ENCODE assay signal across 8 mouse cellular contexts in the genomic region with DNA sequence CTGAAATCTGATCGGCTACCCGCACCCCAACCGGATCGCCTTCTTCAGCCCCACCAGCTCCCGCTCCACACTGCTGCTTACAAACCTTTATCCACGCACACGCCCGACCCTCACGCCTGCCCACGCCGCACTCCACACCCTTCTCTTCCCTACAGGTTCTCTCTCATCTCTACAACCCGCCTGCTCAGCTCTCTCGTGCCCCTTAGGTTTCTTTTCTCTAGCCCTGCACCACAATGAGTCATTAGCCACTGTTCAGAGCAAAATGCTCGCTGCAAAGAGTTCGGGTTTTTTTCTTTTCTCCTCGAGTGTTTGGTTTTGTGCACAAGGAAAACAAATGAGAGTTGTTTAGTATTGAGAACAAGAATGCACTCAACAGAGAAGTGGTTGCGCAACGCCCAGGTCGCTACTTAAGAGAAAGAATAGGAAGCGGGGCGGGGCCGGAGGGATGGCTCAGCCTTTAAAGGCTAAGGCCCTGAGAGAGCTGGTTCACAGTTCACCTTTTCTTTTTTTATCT. TPM values are rescaled to one million over a fixed set of nuclear protein-coding genes. Genes with fewer than 3 reads are reported as not detected.
A peak's percentile ranks its signal among the peaks of the same experiment; 100 is the strongest.
DNase-seq lines count a peak whose midpoint lies in the region; ATAC-seq lines count a peak whose summit lies in the region.

No protein-coding gene starts in this region.

- peak overlapping the region; percentile 79 for H3K4me3 ChIP-seq in embryonic facial prominence, embryonic 13.5 days
- peak overlapping the region; percentile 90 for H3K4me3 ChIP-seq in heart, embryonic 15.5 days

- H3K27ac ChIP-seq in embryonic facial prominence, embryonic 13.5 days, result peak overlapping the region; percentile 96
- peak overlapping the region; percentile 97 for H3K27ac ChIP-seq in heart, embryonic 15.5 days

- H3K36me3 ChIP-seq in embryonic facial prominence, embryonic 13.5 days, result no peaks in the 10 kb centered on the region
- no peaks in the 10 kb centered on the region for H3K36me3 ChIP-seq in heart, embryonic 15.5 days

- peak; percentile 81 for DNase-seq in CD4-positive helper T cell, adult 2 months (ENCODE audit: low read depth, low spot score)
- peak; percentile 89 for DNase-seq in NIH3T3 (ENCODE audit: low read depth)
- peak; percentile 82 for DNase-seq in kidney, postnatal 10 days
- DNase-seq in lung, postnatal 4 days, result peak; percentile 85 to 88
- peak; percentile 48 for DNase-seq in right cerebral cortex, postnatal 14 days
- DNase-seq in frontal cortex, adult 2 months (ENCODE audit: extremely low spot score in 1 of 2, low spot score in 1 of 2), result no peak

- peak overlapping the region; percentile 78 for H3K9ac ChIP-seq in embryonic facial prominence, embryonic 13.5 days
- H3K9ac ChIP-seq in heart, embryonic 15.5 days, result peak overlapping the region; percentile 87

- peak overlapping the region; percentile 69 for H3K4me2 ChIP-seq in embryonic facial prominence, embryonic 13.5 days
- H3K4me2 ChIP-seq in heart, embryonic 15.5 days, result peak overlapping the region; percentile 83

- WGBS in embryonic facial prominence, embryonic 13.5 days, result under 1% methylated on average over 22 of the region's 22 CpGs
- WGBS in heart, embryonic 15.5 days, result under 1% methylated on average over 22 of the region's 22 CpGs

- peak; percentile 15 for ATAC-seq in embryonic facial prominence, embryonic 13.5 days (ENCODE audit: insufficient number of reproducible peaks, insufficient read depth, low FRiP score, low TSS enrichment, low read depth)
- peak; percentile 26; the same call in 1 of the 2 replicates for ATAC-seq in heart, embryonic 15.5 days (replicated peaks; ENCODE audit: insufficient number of reproducible peaks, insufficient read depth, low FRiP score, low read depth)

- no peaks in the 10 kb centered on the region for H3K27me3 ChIP-seq in embryonic facial prominence, embryonic 13.5 days
- no peaks in the 10 kb centered on the region for H3K27me3 ChIP-seq in heart, embryonic 15.5 days

- peaks cover 12% of the 10 kb centered on the region; the same call in 1 of the 2 replicates for H3K4me1 ChIP-seq in embryonic facial prominence, embryonic 13.5 days
- H3K4me1 ChIP-seq in heart, embryonic 15.5 days (replicated peaks), result peaks cover 26% of the 10 kb centered on the region

- no peaks in the 10 kb centered on the region for H3K9me3 ChIP-seq in embryonic facial prominence, embryonic 13.5 days
- H3K9me3 ChIP-seq in heart, embryonic 15.5 days (replicated peaks), result no peaks in the 10 kb centered on the region

RNA-seq across cellular contexts. Expression of a gene that starts 17.4 kb away (rescaled TPM):
- 0.19 TPM in 1 of 2 replicates, not detected in the other for polyA plus RNA-seq in embryonic facial prominence, embryonic 13.5 days (2015; fragmentation: Nextera tagmentation; extraction: Ambion mirVana)
- polyA plus RNA-seq in heart, embryonic 15.5 days (2015; fragmentation: Nextera tagmentation; extraction: Ambion mirVana), result 0.15 and 0.37 TPM in 2 replicates
- polyA plus RNA-seq in frontal cortex, adult 2 months (2012; rRNA removed), result not detected in 2 replicates

RNA-seq across cellular contexts. Expression of a gene that starts 17.4 kb away (rescaled TPM):
- not detected in 2 replicates for polyA plus RNA-seq in embryonic facial prominence, embryonic 13.5 days (2015; fragmentation: Nextera tagmentation; extraction: Ambion mirVana)
- not detected in 2 replicates for polyA plus RNA-seq in heart, embryonic 15.5 days (2015; fragmentation: Nextera tagmentation; extraction: Ambion mirVana)
- not detected in 2 replicates for polyA plus RNA-seq in frontal cortex, adult 2 months (2012; rRNA removed)

RNA-seq across cellular contexts. Expression of a gene that starts 43.9 kb away (rescaled TPM):
- 0.19 and 0.20 TPM in 2 replicates for polyA plus RNA-seq in embryonic facial prominence, embryonic 13.5 days (2015; fragmentation: Nextera tagmentation; extraction: Ambion mirVana)
- 0.10 and 0.66 TPM in 2 replicates for polyA plus RNA-seq in heart, embryonic 15.5 days (2015; fragmentation: Nextera tagmentation; extraction: Ambion mirVana)
- polyA plus RNA-seq in frontal cortex, adult 2 months (2012; rRNA removed), result 0.12 and 0.15 TPM in 2 replicates

RNA-seq across cellular contexts. Expression of a gene that starts 47.4 kb away (rescaled TPM):
- polyA plus RNA-seq in embryonic facial prominence, embryonic 13.5 days (2015; fragmentation: Nextera tagmentation; extraction: Ambion mirVana), result 0.77 and 0.90 TPM in 2 replicates
- polyA plus RNA-seq in heart, embryonic 15.5 days (2015; fragmentation: Nextera tagmentation; extraction: Ambion mirVana), result 0.18 and 3.5 TPM in 2 replicates
- polyA plus RNA-seq in frontal cortex, adult 2 months (2012; rRNA removed), result 2.0 and 2.3 TPM in 2 replicates

RNA-seq across cellular contexts. Expression of a gene that starts 54.5 kb away (rescaled TPM):
- polyA plus RNA-seq in embryonic facial prominence, embryonic 13.5 days (2015; fragmentation: Nextera tagmentation; extraction: Ambion mirVana), result 0.10 TPM in 1 of 2 replicates, not detected in the other
- polyA plus RNA-seq in heart, embryonic 15.5 days (2015; fragmentation: Nextera tagmentation; extraction: Ambion mirVana), result 0.10 and 0.11 TPM in 2 replicates
- 0.08 TPM in 1 of 2 replicates, not detected in the other for polyA plus RNA-seq in frontal cortex, adult 2 months (2012; rRNA removed)

Comparison
In these comparisons a context has a peak if more than half of its experiments do, and no peak if none do; other contexts are left out.
1. DNase-seq: peak in CD4-positive helper T cell, adult 2 months (single experiment), NIH3T3 (single experiment), kidney, postnatal 10 days (single experiment), lung, postnatal 4 days (2 of 2) and right cerebral cortex, postnatal 14 days (single experiment); none in frontal cortex, adult 2 months (0 of 2).